Mouse (Mus musculus) T-helper 17 cell (primary cell): ENCODE measurements around the gene Rnasek.

Experiments used
- in situ Hi-C, 2 experiments: fragments of 300-600 bp; cut with MboI, MseI; formaldehyde crosslinking; loops; 1 replicate in 1 of 2; 2 replicates in 1 of 2; pipeline ENCODE4 v1.15.1; 2025; ENCODE audit warnings: high pct_unique_total_duplicates in 2 of 2

The Rnasek gene

DNA sequence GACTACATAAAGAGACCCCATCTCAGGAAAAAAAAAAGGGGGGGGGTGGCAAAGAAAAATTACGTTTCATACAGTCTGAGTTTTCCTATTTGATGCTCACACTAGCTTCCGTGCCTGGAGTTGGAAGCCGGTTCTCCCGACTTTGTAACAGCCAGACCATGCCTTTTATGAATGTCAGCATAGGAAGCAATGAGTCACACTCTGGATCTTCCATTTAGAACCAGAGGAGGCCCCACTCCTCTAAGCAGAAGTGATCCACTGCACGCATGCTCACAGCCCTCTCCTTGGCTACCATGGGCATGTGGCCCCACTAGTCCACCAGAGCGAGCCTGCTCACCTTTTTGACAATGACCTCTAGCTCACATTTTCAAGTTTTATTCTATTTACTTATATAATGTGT lies 48.5 kb downstream of the Rnasek start:
- in situ Hi-C loops: no loop called here

DNA sequence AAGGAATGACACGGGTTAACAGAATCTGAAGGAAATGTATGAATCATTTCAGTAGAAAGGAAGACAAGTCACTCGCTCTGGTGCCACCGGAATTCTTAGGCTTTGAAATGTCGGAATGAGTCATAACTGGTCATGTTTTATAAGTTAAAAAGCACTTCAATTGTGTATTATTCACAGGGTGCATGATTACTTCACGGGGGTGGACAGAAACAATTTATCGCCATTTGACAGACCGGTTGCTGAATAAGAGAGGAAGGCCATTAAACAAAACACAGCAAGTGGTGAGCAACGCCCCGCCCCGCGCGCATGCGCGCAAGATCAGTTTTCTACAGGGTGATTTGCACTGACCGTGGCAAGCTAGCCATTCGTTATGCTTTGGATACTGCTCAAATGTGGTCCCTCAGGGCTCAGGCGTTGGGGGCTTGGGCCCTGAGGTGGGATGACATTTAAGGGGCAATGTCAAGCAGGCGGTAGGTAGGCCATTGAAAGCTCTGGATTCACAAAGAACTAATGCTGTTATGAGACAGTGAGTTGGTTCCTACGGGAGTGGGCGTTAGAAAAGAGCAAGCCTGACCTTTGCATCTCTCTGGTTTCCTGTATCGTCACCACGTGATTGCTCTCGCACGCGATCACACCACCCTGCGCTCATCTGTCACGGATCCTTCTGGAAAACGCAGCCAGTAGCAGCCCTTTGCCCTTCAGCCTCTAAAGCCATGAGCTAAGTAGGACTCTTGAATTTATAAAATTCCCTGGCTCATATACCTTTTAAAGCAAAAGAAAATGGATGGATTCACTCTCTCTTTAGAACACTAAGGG lies 50.1 kb downstream of the Rnasek start:
- in situ Hi-C loops: loop anchor here in 1 of 2 experiments (10.0 kb wide), 1 partner anchor 745 kb away; no protein-coding TSS in a partner anchor
